Mouse (Mus musculus): ENCODE results near the gene Tprgl. TPM values are rescaled to one million over a fixed set of nuclear protein-coding genes. Genes with fewer than 3 reads are reported as not detected.

Gene Tprgl
- total RNA-seq (2022) = 100 to 1,000 TPM; 159 to 183 (median 167) TPM

DNA sequence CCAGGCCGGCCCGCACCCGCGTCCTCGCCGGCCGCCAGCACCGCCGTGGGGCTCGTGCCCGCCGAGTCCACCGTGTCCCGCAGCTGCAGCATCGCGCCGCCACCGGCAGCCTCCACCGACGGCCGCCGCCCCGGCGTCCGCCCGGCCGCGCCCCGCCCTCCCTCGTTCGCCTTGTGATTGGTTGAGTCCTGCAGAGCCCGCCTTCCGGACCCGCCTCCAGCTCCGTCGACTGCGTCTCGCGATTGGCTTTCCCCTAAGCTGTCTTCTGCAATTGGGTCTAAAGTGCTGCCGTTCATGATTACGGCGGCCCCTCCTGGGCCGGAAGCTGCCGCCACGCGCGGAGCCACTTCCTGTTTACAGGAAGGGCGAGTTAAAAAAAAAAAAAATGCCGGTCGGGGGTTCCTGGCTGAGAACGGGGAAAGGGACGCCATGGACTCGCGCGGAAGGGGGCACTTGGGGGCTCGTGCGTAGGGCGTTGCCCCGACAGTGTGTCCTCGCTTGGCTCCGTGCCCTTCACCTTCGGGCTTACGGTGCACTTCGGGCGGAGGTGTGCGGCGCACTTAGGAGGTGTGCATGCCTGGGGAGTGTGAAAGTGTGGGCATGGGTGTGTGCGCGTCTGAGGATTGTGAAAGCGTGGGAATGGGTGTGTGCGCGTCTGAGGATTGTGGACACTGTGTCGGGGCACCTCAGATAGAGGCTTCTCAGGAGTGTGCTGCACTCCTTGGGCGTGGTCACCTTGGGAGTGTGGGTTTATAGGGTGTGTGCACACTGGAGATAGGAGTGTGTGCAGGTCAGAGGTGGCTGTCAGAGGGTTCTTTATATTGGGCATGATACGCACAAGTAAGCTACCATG lies at the start of gene Tprgl:
Gene Tprgl (minus strand): TSS at position 129 of the 853 bp plus-strand sequence.
- DNase-seq (ENCODE audit: low spot score in 2 of 2) = peak; percentile 96 to 97

DNA sequence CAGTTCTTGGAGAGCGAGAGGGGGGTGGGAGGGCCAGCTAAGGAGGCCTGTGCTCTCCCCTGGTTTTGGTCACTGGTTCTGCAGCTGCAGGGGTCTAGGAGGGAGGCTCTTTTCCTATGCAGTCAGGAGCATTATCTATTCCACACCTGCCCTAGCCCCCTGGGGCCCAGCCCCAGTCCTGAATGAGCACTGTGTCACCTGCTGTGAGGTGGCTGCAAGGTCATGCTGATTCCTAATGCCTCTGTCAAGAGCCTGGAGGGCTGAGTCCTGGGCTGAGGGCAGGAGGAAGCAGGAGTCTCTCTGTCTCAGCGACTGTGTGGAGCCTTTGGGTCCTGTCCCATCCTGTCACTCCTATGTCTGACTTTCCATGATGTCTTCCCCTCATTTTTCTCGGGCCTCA lies 49.4 kb upstream of the Tprgl start:
- no peak for DNase-seq (ENCODE audit: low spot score in 2 of 2)

DNA sequence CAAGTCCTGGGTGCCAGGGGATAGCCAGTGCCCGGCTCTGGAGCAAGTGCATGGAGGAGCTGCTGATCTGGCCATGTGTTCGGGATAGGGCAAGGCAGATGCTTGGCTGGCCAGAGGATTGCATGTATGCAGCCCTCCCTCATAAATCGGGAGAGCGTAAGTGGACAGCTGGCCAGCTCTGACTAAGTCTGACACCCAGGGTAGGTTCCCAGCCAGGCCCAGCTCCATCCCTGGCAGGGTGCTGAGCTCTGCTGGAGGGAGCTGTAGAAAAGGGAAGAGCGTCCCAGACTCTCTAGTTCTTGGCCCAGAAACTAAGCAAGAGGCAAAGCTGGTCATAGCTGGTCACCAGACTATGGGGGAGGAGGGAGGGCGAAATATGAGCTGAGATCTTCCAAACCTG lies 48.6 kb upstream of the Tprgl start:
- DNase-seq (ENCODE audit: low spot score in 2 of 2) = no peak

DNA sequence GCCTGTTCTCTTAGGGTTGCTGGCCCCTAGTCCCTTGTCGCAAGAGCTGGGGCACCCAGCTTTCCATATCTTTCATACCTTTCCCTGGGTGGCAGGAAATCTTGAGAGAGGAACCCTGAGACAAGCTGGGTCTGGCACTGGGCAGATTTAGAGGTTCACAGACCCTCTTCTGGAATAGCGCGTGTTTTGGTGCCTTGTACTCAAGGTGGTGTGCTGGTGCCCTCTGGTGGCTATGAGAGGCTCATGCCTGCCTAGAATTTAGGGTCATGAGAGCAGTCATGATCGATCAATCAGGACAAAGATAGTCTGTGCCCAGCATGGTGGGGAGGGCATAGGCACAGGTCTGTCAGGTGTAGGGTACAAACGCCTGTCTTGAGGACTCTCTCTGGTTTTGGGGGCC lies 46.8 kb upstream of the Tprgl start:
- peak; percentile 15 to 51 for DNase-seq (ENCODE audit: low spot score in 2 of 2)

DNA sequence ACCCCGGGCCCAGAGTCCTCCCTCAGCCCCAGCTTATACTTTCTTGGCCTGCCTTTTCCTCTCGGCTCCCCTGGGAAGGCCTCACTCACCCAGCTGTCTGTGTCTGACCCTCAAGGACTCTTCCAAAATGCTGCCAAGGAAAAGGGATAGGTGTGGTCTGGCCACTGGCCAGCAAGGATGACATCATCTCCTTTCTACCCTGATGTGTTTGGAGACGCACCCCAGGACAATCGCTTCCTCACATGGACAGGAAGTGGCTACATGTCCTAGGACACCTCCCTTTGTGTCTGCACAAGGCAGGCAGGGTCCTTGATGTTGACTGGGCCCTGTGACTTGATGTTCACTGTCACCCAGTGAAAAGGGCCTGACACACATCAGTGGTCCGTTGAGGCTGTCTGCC lies 44.9 kb upstream of the Tprgl start:
- no peak for DNase-seq (ENCODE audit: low spot score in 2 of 2)

DNA sequence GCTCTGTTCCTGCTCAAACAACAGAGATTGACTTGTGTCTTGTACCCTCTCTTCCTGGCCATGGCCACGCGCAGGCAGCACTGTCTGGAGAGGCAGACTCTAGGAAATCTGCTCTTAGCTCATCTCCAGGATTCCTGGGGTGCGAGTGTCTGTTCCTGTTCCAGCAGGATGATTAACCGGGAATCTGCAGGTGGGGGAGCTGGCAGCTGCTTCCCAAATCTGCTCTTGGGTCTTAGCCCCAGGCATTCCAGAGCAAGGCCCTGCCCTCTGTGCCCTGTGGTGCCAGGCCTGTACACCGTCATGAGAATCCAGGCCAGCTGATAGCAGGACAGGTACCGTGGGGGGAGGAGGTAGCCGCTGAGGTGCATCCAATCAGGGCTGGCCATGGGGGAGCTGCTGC lies 44.1 kb upstream of the Tprgl start:
- no peak for DNase-seq (ENCODE audit: low spot score in 2 of 2)

DNA sequence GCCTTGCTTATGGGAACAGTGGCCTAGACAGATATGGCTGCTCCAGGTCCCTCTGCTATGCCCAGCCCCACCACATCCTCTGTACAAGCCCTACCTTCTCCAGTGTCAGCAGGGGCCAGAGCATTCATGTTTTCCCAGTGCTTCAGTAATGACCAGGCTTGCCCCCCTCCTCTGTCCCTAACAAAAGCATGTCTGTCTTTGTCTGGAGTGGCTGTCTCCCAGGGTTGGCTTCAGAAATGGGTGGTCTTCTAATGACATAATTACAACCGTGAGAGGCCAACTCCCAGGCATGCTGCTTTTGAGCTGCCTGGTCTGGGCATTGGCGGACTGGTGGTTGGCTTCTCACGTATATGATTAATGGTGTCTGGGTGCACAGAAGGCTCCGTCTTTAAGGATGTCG lies 41.0 kb upstream of the Tprgl start:
- DNase-seq (ENCODE audit: low spot score in 2 of 2) = no peak

DNA sequence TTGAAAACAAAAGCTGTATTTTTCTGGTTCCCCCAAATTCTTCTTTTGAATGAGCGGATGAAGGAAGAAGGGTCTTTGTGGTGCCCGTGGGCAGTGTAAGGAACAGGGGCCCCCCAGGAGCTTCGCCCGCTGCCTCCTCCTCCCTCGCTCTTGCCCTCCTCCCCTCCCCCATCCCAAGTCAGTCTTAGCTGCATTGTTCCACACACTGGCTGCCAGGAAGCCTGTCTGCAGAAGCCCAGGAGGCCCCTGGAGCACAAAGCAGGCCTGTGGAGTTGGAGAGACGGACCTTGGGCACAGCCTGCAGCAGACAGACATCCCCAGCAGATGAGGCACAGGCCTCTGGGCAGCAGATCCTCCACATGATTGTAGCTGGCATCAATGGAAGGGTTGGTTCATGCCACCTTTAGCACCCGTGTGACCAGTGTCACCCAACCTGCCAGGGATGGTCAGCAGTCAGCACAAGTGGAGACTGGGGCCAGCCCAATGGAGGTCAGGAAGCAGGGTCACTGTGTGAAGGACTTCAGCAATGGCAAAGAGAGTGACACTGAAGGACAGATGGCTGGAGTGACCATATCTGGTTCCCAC lies 38.0 kb upstream of the Tprgl start:
- DNase-seq (ENCODE audit: low spot score in 2 of 2) = no peak

DNA sequence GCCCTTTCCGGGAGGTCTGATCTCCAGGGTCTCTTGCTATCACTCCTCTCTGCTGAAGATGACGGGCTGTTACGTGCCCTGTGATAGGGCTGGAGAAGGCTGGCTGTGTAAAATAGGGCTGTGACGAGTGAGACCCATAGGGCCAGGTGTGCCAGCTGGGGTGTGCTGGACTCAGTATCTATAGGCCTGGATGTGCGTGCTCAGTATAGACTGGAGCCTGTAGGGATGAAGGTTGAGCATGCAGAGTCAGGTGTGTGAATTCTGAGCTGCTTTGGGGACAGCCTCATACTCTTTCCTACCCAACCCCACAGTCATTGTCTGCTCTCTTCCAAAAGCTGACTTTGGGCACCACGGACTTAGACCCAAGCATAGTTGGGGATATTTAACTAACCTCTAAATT lies 37.5 kb upstream of the Tprgl start:
- no peak for DNase-seq (ENCODE audit: low spot score in 2 of 2)

DNA sequence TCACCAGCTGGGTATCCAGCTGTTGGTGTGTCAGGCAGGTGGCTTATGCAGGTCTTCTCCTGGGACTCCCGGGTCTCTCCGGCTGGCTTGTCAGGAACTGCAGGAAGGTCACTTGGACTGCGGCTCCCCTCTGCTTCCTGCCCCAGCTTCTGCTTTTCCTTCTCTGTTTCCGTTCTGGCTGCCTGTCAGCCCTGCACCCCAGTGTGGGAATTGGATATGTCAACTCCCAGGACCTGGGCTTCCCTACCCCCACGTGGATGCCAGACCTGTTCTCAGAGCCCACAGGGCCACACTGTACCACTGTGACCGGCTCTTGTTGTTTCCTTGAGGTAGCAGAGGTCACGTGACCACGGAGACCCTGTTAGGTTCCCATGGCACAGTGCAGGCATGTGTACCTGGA lies 28.5 kb upstream of the Tprgl start:
- no peak for DNase-seq (ENCODE audit: low spot score in 2 of 2)

DNA sequence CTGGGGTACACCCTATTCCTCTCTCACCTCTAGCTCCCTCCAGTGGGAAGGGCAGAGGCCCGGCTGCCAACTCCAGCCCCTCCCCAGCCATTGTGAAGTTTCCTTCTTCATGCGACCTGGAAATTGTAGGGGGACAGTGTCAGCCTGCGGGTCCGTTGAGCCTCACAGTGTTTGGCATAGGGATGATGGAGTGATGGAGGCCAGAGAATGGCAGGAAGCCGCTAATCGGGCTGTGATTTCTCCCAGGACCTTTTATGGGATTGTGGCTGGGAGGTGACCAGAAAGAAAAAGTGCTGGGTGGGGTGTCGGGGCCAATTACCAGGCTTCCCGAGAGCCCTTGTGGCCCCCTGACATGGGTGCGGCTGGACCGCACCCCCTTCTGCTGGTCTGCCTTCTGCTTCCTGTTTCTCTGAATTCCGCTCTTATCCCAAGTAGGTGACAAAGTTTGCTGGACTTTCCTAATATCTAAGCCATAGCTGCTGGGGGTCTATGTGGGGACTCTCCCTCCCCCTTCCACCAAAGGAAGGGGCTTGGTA lies 25.6 kb upstream of the Tprgl start:
- no peak for DNase-seq (ENCODE audit: low spot score in 2 of 2)

DNA sequence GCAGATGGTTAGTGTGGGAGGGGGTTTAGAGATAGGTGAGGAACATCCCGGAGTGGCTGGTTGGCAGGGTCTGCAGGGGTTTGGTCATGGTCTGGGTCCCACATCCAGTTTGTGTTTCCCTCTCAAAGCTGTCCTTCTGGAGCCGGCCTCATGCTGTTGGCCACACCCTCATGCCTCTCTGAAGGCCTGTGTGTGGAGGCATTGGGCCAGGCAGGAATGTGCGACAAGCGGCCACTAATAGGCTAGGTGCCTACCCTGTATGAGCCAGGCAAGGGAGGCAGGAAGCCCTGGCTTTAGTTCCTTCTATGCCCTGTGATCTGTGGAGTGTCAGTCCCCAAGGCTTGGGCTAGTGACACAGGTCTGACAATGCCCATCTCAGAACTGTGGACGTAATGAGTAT lies 24.5 kb upstream of the Tprgl start:
- DNase-seq (ENCODE audit: low spot score in 2 of 2) = no peak

DNA sequence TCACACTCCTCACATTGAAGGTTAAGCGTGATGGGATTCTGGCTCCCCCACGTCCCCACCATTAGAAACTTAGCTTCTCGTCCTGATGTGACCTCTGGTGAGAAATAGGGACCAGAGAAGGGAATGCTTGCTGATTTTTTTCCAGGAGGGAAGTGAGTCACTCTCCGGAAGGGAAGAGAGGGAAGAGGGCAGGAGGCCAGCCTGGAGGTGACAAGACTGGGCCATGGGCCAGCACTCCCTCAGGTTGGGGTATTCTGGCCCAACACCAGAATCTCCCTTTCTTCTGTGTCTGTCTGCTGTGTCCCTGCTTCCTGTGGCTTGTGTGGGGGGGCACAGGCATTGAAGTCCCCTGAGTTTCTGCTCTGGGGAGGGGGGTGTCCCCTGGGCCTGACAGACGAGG lies 23.1 kb upstream of the Tprgl start:
- no peak for DNase-seq (ENCODE audit: low spot score in 2 of 2)

DNA sequence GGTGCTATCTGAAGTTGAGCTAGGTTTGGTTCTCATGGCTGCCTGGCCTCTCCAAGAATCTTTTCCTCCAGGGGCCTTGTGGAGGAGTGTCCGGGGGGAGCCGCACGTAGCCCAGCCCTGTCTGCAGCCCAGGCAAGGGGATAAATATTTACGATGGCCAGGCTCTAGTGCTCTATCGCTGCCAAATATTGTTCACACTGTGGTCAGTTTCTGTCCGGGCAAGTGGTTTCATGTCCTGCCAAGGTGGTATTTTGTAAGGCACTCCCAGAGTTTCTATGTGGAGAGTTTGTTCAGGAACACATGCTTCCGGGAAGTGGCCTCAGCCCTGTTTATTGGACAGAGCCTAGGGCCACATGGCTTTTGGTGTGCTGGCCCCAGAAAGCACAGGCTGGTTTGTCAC lies 20.5 kb upstream of the Tprgl start:
- DNase-seq (ENCODE audit: low spot score in 2 of 2) = no peak

DNA sequence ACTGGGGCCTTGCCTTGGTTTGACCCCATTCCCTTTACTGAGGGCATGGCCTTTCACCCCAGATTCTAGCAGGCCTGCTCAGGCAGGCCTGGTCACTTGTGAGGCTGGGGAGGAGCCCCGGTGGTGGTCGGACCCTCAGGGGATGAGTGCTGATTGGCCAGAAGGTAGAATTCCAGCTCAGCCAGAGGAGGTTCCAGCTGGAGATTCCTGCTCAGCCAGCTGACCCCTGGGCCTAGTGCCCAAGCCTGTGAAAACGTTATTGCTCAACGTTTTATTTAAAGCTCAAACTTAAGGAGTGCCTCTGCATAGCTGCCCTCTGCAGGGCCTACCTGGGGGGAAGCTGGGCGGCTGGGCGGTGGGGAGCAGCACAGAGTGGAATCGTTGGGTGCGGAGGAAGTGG lies 16.8 kb upstream of the Tprgl start:
- no peak for DNase-seq (ENCODE audit: low spot score in 2 of 2)

DNA sequence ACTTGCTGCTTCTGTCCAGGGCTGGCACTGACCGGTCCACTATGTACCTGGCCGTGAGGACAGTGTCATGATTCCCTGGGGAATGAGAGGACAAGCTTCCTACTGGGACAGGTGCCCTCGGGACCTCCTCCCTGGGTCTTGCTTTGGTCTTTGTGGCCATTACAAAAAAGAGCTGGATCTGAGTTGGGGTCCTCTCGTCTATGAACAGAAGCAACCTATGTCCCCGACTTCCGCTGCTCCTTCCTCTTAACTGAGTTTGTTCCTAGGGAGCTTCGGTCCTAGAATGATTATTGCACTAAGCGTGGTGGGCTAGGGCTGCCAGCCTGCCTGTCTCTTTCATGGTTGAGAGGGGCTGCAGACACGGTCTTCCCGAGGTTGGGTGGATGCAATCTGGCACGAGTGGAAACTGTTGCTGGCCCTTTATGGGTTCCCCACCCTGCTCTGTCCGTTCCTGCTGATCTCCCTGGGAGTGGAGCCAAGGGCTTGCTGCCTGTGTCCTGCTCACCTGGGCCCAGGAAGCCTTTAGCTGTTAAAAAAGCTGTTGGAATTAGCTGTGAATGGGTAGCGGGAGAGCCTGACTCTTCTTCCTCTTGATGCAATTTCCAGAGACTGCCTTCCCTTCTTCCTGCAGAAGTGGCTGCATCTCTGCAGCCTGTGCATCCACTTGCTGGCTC lies 11.6 kb upstream of the Tprgl start:
- no peak for DNase-seq (ENCODE audit: low spot score in 2 of 2)

DNA sequence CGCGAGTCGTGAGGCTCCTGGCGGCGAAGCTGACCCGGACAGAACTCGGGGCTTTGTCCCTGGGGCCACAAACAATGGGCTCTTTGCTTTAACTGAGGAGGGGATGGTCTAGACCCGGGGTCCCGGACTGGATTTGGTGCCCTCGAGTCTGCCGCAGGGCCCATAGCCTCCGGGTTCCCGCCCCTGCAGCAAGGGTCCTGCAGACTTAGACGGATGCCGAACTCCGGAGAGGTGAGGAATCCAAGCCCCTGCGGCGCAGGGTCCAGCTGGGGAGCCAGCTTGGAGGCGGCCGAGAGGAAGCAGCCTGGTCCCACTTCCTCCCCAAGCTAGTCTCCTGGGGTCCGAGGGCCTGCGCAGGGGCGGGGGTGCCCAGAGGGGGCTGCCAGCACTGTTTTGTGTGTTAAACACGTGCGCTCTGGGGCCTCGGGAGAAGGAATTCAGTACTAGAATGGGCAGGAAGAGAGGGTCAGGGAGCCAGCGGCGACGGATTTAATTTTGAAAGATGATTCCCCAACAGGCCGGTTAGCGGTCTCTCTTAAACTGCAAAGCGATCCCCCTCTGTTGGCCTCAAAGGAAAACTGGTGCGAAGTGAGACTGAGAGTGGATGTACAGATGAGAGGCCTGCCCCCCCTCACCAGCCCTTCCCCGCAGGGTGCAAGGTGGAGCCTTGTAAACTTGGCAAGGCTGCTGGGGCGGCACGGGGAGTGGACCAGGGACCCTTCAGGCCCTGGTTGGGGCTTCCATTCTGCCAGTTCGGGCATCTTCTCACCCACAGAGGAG lies 10.9 kb upstream of the Tprgl start:
- DNase-seq (ENCODE audit: low spot score in 2 of 2) = no peak

DNA sequence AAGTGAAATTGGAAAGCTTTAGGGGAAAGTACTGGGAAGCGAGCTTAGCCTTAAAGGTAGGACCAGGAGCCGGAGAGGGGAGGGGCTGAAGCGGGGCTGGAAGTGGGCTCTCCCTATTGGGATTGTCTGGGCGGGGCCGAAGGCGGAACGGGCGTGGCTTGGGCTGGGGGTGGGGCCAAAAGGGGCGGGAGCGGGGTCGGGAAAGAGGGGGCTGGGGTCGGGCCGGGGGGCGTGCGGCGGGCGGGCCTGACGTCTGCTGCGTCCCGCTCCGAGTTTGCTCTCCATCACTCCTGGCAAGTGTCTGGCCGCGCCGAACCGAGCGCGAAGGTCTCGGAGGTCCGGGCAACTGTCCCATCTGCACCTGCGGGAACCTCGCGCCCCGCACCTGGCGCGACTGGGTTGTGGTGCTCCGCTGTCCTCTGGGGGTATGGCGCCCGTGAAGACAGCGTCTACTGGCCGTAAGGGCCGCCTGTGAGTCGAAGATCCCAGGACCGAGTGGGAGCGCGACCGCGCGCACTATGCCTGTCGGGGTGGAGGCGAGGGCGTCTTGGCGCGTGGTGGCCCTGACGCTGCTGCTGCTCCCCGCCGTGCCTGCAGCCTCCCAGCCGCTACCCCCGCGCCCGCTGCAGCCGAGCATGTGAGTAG lies 10.2 kb upstream of the Tprgl start, which contains the start of gene Megf6:
Gene Megf6 (plus strand): TSS at position 225 of the 645 bp plus-strand sequence.
- no peak for DNase-seq (ENCODE audit: low spot score in 2 of 2)

DNA sequence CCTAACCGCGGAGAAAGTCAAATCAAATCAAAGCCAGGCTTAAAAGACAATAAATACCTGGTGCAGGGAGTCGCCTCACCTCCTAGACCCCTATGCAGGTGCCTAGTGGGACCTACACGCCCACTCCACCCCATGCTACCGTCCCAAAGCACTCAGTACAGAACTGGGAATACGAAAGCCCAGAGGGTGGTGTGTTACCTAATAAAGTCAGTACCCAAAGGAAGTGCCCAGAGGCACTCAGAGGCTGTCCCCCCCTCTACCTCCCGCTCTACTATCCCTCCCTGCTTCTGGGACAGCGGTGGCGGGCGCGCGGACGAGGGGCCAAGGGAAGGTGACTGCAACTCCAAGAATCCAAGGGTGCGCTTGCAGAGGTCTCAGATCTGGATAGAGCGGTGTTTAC lies 9.6 kb upstream of the Tprgl start:
- DNase-seq (ENCODE audit: low spot score in 2 of 2) = no peak

DNA sequence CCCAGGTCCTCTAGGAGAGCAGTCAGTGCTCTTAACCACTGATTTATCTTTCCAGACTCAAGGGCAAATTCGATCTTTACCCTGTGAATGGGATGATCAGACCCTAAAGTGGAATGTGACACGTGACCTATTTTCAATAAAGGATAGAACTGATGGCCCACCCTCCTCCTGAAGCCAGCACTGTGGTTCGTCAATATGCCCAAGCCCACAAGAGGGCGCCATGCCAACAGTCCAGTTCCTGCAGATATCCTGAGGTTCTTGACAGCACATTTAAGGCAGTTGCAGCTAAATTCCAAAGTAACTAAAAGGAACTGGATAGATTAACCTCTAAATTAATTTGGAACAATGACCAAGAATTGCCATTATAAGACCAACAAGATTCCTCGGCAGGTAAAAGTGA lies 6.6 kb upstream of the Tprgl start:
- DNase-seq (ENCODE audit: low spot score in 2 of 2) = no peak

DNA sequence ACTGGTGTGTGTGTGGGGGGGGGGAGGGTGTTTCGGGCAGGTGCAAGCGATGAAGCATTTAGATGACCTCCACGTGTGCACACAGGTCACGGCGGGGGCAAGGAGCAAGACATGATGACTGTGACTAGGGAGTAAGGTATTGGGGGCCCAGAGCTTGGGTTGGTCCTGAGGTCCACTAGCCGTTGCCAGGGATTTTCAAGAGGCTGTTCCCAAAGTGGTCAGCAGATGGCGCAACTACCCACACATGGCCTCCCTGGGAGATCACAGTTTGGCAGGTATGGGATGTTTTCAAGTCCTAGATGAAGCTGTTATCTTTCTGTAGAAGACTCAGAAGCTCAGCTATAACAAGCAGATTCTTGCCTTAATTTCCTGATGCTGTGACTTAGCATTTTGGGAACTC lies 2.8 kb upstream of the Tprgl start:
- peak in 1 of 2 experiments; percentile 72 for DNase-seq (ENCODE audit: low spot score in 2 of 2)

All from layer of hippocampus, adult 8-10 months (tissue).